Mouse (Mus musculus) G1E (cell line): ENCODE results near the gene Ltbr.

Source experiments
- CTCF ChIP-seq: IDR thresholded peaks from 2 replicates; pipeline ENCODE4 v1.5.1; 2012; ENCODE audit warnings: low read depth, low read length, inconsistent platforms, mixed read lengths
- GATA1 ChIP-seq: IDR thresholded peaks from 2 replicates; pipeline ENCODE4 v1.6.1; 2012; ENCODE audit warnings: borderline replicate concordance, low read length, inconsistent platforms, mixed read lengths
- GATA2 ChIP-seq: IDR thresholded peaks from 2 replicates; pipeline ENCODE4 v1.6.1; 2012; ENCODE audit warnings: low read depth, low read length, inconsistent platforms, borderline replicate concordance
- TAL1 ChIP-seq: conservative IDR thresholded peaks from 2 replicates; pipeline ENCODE4 v1.6.1; 2012; ENCODE audit warnings: low read depth, low read length, inconsistent platforms, mixed read lengths

- TF ChIP-seq CTCF (no peak), GATA1 (no peak), TAL1 (no peak), GATA2 (no peak)
These were observed 1.5 kb downstream of the Ltbr start for GRCm38 (mm10) chr6:125312171-125312570.
